Mouse (Mus musculus): ENCODE results near the gene Eif4ebp2. TPM values are rescaled to one million over a fixed set of nuclear protein-coding genes. Genes with fewer than 3 reads are reported as not detected.
A peak's percentile ranks its signal among the peaks of the same experiment; 100 is the strongest.

Gene Eif4ebp2
- polyA plus RNA-seq, 1 experiment: 44.4 TPM

GRCm38 (mm10) chr10:61473640-61474039 lies 21.2 kb upstream of the Eif4ebp2 start:
- H3K4me3 ChIP-seq: no peak overlapping the region
- H3K4me2 ChIP-seq (ENCODE audit: low read depth): peak overlapping the region; percentile 20
- peaks cover 7% of the 10 kb centered on the region for H3K79me2 ChIP-seq (ENCODE audit: control insufficient read depth, insufficient read depth)
- H3ac ChIP-seq (ENCODE audit: control insufficient read depth, insufficient read length): no peak overlapping the region
- TF ChIP-seq REST (IDR thresholded peaks at IDR 0.05; ENCODE audit: insufficient read depth, insufficient read length): no peak
- no peak for TF ChIP-seq POLR2AphosphoS2 (IDR thresholded peaks at IDR 0.05; ENCODE audit: insufficient read length, low read depth)
- TF ChIP-seq CEBPB (IDR thresholded peaks at IDR 0.05; ENCODE audit: insufficient read depth, poor library complexity, severe bottlenecking): no peak
- no peak for TF ChIP-seq MYOG (IDR thresholded peaks at IDR 0.05; ENCODE audit: control insufficient read depth in 1 of 3, insufficient read depth in 1 of 3, insufficient read length in 2 of 3, low read depth in 2 of 3)
- TF ChIP-seq MYOD1 (IDR thresholded peaks at IDR 0.05; ENCODE audit: control insufficient read depth in 1 of 3, insufficient read length in 2 of 3, low read depth in 2 of 3): no peak
- no peak for TF ChIP-seq E2F4 (IDR thresholded peaks at IDR 0.05; ENCODE audit: insufficient read depth)
- no peak for TF ChIP-seq SRF (IDR thresholded peaks at IDR 0.05; ENCODE audit: control insufficient read depth, insufficient read length, low read depth)
- TF ChIP-seq USF1 (IDR thresholded peaks at IDR 0.05; ENCODE audit: low read depth): no peak
- TF ChIP-seq MAX (IDR thresholded peaks at IDR 0.05; ENCODE audit: low read depth): no peak
- no peak for TF ChIP-seq TCF12 (IDR thresholded peaks at IDR 0.05; ENCODE audit: insufficient read depth, poor library complexity, severe bottlenecking)
- TF ChIP-seq TCF3 (IDR thresholded peaks at IDR 0.05; ENCODE audit: insufficient read length, low read depth): no peak
- no peaks in the 10 kb centered on the region for H3K36me3 ChIP-seq (ENCODE audit: control insufficient read depth, insufficient read depth)
- no peaks in the 10 kb centered on the region for H3K27me3 ChIP-seq (ENCODE audit: control insufficient read depth, insufficient read depth, insufficient read length)

GRCm38 (mm10) chr10:61468900-61469299 lies 16.4 kb upstream of the Eif4ebp2 start:
- Histone ChIP-seq H3K27me3 (ENCODE audit: control insufficient read depth, insufficient read depth, insufficient read length) (no peaks in the 10 kb centered on the region), H3K36me3 (ENCODE audit: control insufficient read depth, insufficient read depth) (no peaks in the 10 kb centered on the region), H3K4me2 (ENCODE audit: low read depth) (peak overlapping the region; percentile 62), H3ac (ENCODE audit: control insufficient read depth, insufficient read length) (no peak overlapping the region), H3K4me3 (no peak overlapping the region), H3K79me2 (ENCODE audit: control insufficient read depth, insufficient read depth) (no peaks in the 10 kb centered on the region)
- TF ChIP-seq TCF12 (IDR thresholded peaks at IDR 0.05; ENCODE audit: insufficient read depth, poor library complexity, severe bottlenecking) (no peak), SRF (IDR thresholded peaks at IDR 0.05; ENCODE audit: control insufficient read depth, insufficient read length, low read depth) (peak; percentile 91), MYOG (IDR thresholded peaks at IDR 0.05; ENCODE audit: control insufficient read depth in 1 of 3, insufficient read depth in 1 of 3, insufficient read length in 2 of 3, low read depth in 2 of 3) (no peak)

- Histone ChIP-seq H3K4me2 (ENCODE audit: low read depth) (no peak overlapping the region), H3K36me3 (ENCODE audit: control insufficient read depth, insufficient read depth) (no peaks in the 10 kb centered on the region), H3K79me2 (ENCODE audit: control insufficient read depth, insufficient read depth) (no peaks in the 10 kb centered on the region), H3ac (ENCODE audit: control insufficient read depth, insufficient read length) (no peak overlapping the region), H3K4me3 (no peak overlapping the region), H3K27me3 (ENCODE audit: control insufficient read depth, insufficient read depth, insufficient read length) (no peaks in the 10 kb centered on the region)
- TF ChIP-seq MYOG (IDR thresholded peaks at IDR 0.05; ENCODE audit: control insufficient read depth in 1 of 3, insufficient read depth in 1 of 3, insufficient read length in 2 of 3, low read depth in 2 of 3): no peak
- TF ChIP-seq CEBPB (IDR thresholded peaks at IDR 0.05; ENCODE audit: insufficient read depth, poor library complexity, severe bottlenecking): no peak
- no peak for TF ChIP-seq SRF (IDR thresholded peaks at IDR 0.05; ENCODE audit: control insufficient read depth, insufficient read length, low read depth)
- TF ChIP-seq REST (IDR thresholded peaks at IDR 0.05; ENCODE audit: insufficient read depth, insufficient read length): no peak
- no peak for TF ChIP-seq POLR2A (IDR thresholded peaks at IDR 0.05; ENCODE audit: insufficient read length, low read depth)
- no peak for TF ChIP-seq USF1 (IDR thresholded peaks at IDR 0.05; ENCODE audit: low read depth)
- TF ChIP-seq POLR2AphosphoS2 (IDR thresholded peaks at IDR 0.05; ENCODE audit: insufficient read length, low read depth): no peak
- no peak for TF ChIP-seq MYOD1 (IDR thresholded peaks at IDR 0.05; ENCODE audit: control insufficient read depth in 1 of 3, insufficient read length in 2 of 3, low read depth in 2 of 3)
Observed at GRCm38 (mm10) chr10:61466873-61467272, 14.4 kb upstream of the Eif4ebp2 start.

- TF ChIP-seq REST (IDR thresholded peaks at IDR 0.05; ENCODE audit: insufficient read depth, insufficient read length) (no peak), SRF (IDR thresholded peaks at IDR 0.05; ENCODE audit: control insufficient read depth, insufficient read length, low read depth) (no peak), TCF12 (IDR thresholded peaks at IDR 0.05; ENCODE audit: insufficient read depth, poor library complexity, severe bottlenecking) (no peak), USF1 (IDR thresholded peaks at IDR 0.05; ENCODE audit: low read depth) (no peak), MYOD1 (IDR thresholded peaks at IDR 0.05; ENCODE audit: control insufficient read depth in 1 of 3, insufficient read length in 2 of 3, low read depth in 2 of 3) (no peak), POLR2A (IDR thresholded peaks at IDR 0.05; ENCODE audit: insufficient read length, low read depth) (no peak), MYOG (IDR thresholded peaks at IDR 0.05; ENCODE audit: control insufficient read depth in 1 of 3, insufficient read depth in 1 of 3, insufficient read length in 2 of 3, low read depth in 2 of 3) (no peak), TCF3 (IDR thresholded peaks at IDR 0.05; ENCODE audit: insufficient read length, low read depth) (no peak)
- H3K27me3 ChIP-seq (ENCODE audit: control insufficient read depth, insufficient read depth, insufficient read length): no peaks in the 10 kb centered on the region
- H3K4me2 ChIP-seq (ENCODE audit: low read depth): no peak overlapping the region
- H3K79me2 ChIP-seq (ENCODE audit: control insufficient read depth, insufficient read depth): no peaks in the 10 kb centered on the region
- no peaks in the 10 kb centered on the region for H3K36me3 ChIP-seq (ENCODE audit: control insufficient read depth, insufficient read depth)
- H3ac ChIP-seq (ENCODE audit: control insufficient read depth, insufficient read length): no peak overlapping the region
- no peak overlapping the region for H3K4me3 ChIP-seq
Observed at GRCm38 (mm10) chr10:61466242-61466641, 13.8 kb upstream of the Eif4ebp2 start.

GRCm38 (mm10) chr10:61465009-61465408 lies 12.5 kb upstream of the Eif4ebp2 start:
- no peak overlapping the region for H3K4me3 ChIP-seq
- H3K4me2 ChIP-seq (ENCODE audit: low read depth): no peak overlapping the region
- no peak overlapping the region for H3ac ChIP-seq (ENCODE audit: control insufficient read depth, insufficient read length)
- TF ChIP-seq MYOG (IDR thresholded peaks at IDR 0.05; ENCODE audit: control insufficient read depth in 1 of 3, insufficient read depth in 1 of 3, insufficient read length in 2 of 3, low read depth in 2 of 3): peak in 1 of 3 experiments; percentile 56
- no peak for TF ChIP-seq REST (IDR thresholded peaks at IDR 0.05; ENCODE audit: insufficient read depth, insufficient read length)
- TF ChIP-seq TCF12 (IDR thresholded peaks at IDR 0.05; ENCODE audit: insufficient read depth, poor library complexity, severe bottlenecking): no peak
- no peak for TF ChIP-seq SRF (IDR thresholded peaks at IDR 0.05; ENCODE audit: control insufficient read depth, insufficient read length, low read depth)
- TF ChIP-seq MAX (IDR thresholded peaks at IDR 0.05; ENCODE audit: low read depth): no peak
- TF ChIP-seq POLR2A (IDR thresholded peaks at IDR 0.05; ENCODE audit: insufficient read length, low read depth): no peak
- no peaks in the 10 kb centered on the region for H3K36me3 ChIP-seq (ENCODE audit: control insufficient read depth, insufficient read depth)
- H3K27me3 ChIP-seq (ENCODE audit: control insufficient read depth, insufficient read depth, insufficient read length): no peaks in the 10 kb centered on the region
- H3K79me2 ChIP-seq (ENCODE audit: control insufficient read depth, insufficient read depth): no peaks in the 10 kb centered on the region
